Mouse (Mus musculus) myocyte (in vitro differentiated cells): ENCODE results near the gene Trappc3. TPM values are rescaled to one million over a fixed set of nuclear protein-coding genes. Genes with fewer than 3 reads are reported as not detected.
A peak's percentile ranks its signal among the peaks of the same experiment; 100 is the strongest.

Source experiments
- H3K27me3 ChIP-seq: one replicate; pipeline ENCODE4 v1.6.1; 2011; ENCODE audit not compliant: control insufficient read depth, insufficient read depth, insufficient read length
- H3K36me3 ChIP-seq: one replicate; pipeline ENCODE4 v1.6.1; 2011; ENCODE audit not compliant: control insufficient read depth, insufficient read depth
- H3K4me2 ChIP-seq: one replicate; pipeline ENCODE4 v1.6.1; 2011; ENCODE audit warnings: low read depth, control low read depth
- H3K4me3 ChIP-seq: one replicate; pipeline ENCODE4 v1.5.1; 2011; ENCODE audit warnings: mild to moderate bottlenecking, control low read depth, moderate library complexity
- H3K79me2 ChIP-seq: one replicate; pipeline ENCODE4 v1.6.1; 2011; ENCODE audit not compliant: control insufficient read depth, insufficient read depth
- H3ac ChIP-seq: one replicate; pipeline ENCODE4 v1.6.1; 2011; ENCODE audit not compliant: control insufficient read depth, insufficient read length
- CEBPB ChIP-seq: IDR thresholded peaks from 2 replicates; pipeline ENCODE4 v1.6.1; 2011; ENCODE audit warnings: mild to moderate bottlenecking, moderate library complexity; ENCODE audit not compliant: poor library complexity, insufficient read depth, severe bottlenecking
- E2F4 ChIP-seq: IDR thresholded peaks from one replicate; pipeline ENCODE4 v1.6.1; 2011; ENCODE audit warnings: mild to moderate bottlenecking, control low read depth, moderate library complexity; ENCODE audit not compliant: insufficient read depth
- MAX ChIP-seq: IDR thresholded peaks from one replicate; pipeline ENCODE4 v1.6.1; 2011; ENCODE audit warnings: low read depth, mild to moderate bottlenecking, control low read depth
- MYOD1 ChIP-seq, 3 experiments: IDR thresholded peaks; one replicate each; pipeline ENCODE4 v1.6.1; 2011; ENCODE audit warnings: control low read depth in 2 of 3, low read depth in 2 of 3, mild to moderate bottlenecking in 2 of 3, moderate library complexity in 1 of 3; ENCODE audit not compliant: insufficient read length in 2 of 3, control insufficient read depth in 1 of 3
- MYOG ChIP-seq, 3 experiments: IDR thresholded peaks; one replicate each; pipeline ENCODE4 v1.6.1; 2011; ENCODE audit warnings: control low read depth in 2 of 3, low read depth in 2 of 3, mild to moderate bottlenecking in 2 of 3; ENCODE audit not compliant: insufficient read length in 2 of 3, control insufficient read depth in 1 of 3, insufficient read depth in 1 of 3
- POLR2A ChIP-seq: IDR thresholded peaks from one replicate; pipeline ENCODE4 v1.6.1; 2011; ENCODE audit warnings: low read depth, mild to moderate bottlenecking, control low read depth, moderate library complexity; ENCODE audit not compliant: insufficient read length
- POLR2AphosphoS2 ChIP-seq: IDR thresholded peaks from one replicate; pipeline ENCODE4 v1.6.1; 2011; ENCODE audit warnings: low read depth, control low read depth; ENCODE audit not compliant: insufficient read length
- REST ChIP-seq: IDR thresholded peaks from one replicate; pipeline ENCODE4 v1.6.1; 2011; ENCODE audit warnings: mild to moderate bottlenecking, control low read depth, moderate library complexity; ENCODE audit not compliant: insufficient read depth, insufficient read length
- SRF ChIP-seq: IDR thresholded peaks from one replicate; pipeline ENCODE4 v1.6.1; 2011; ENCODE audit warnings: low read depth; ENCODE audit not compliant: control insufficient read depth, insufficient read length
- TCF12 ChIP-seq: IDR thresholded peaks from one replicate; pipeline ENCODE4 v1.6.1; 2011; ENCODE audit warnings: mild to moderate bottlenecking, control low read depth; ENCODE audit not compliant: poor library complexity, insufficient read depth, severe bottlenecking
- TCF3 ChIP-seq: IDR thresholded peaks from one replicate; pipeline ENCODE4 v1.6.1; 2011; ENCODE audit warnings: low read depth, control low read depth; ENCODE audit not compliant: insufficient read length
- USF1 ChIP-seq: IDR thresholded peaks from one replicate; pipeline ENCODE4 v1.6.1; 2011; ENCODE audit warnings: low read depth, mild to moderate bottlenecking, control low read depth, moderate library complexity
- polyA plus RNA-seq: library from polyadenylated mRNA; unstranded; fragments of >200 nt; fragmentation: generic; extraction: Trizol; gene quantifications from one replicate; pipeline ENCODE4 v1.2.1, GENCODE M21; 2012; ENCODE audit warnings: missing spikeins

The Trappc3 gene
- polyA plus RNA-seq, 1 experiment, result 84.1 TPM

- TF ChIP-seq SRF (no peak), USF1 (no peak), MAX (no peak), POLR2AphosphoS2 (peak; percentile 71), REST (no peak), TCF12 (peak; percentile 83), MYOD1 (IDR thresholded peaks at IDR 0.05; ENCODE audit: control insufficient read depth in 1 of 3, insufficient read length in 2 of 3, low read depth in 2 of 3) (peak; percentile 87 to 99 (median 96)), MYOG (IDR thresholded peaks at IDR 0.05; ENCODE audit: control insufficient read depth in 1 of 3, insufficient read depth in 1 of 3, insufficient read length in 2 of 3, low read depth in 2 of 3) (peak; percentile 96 to 100 (median 98)), TCF3 (peak; percentile 88), CEBPB (no peak), POLR2A (peak; percentile 66), E2F4 (no peak)
These were observed 1.5 kb upstream of the Trappc3 start for GRCm38 (mm10) chr4:126260520-126261201.

DNA sequence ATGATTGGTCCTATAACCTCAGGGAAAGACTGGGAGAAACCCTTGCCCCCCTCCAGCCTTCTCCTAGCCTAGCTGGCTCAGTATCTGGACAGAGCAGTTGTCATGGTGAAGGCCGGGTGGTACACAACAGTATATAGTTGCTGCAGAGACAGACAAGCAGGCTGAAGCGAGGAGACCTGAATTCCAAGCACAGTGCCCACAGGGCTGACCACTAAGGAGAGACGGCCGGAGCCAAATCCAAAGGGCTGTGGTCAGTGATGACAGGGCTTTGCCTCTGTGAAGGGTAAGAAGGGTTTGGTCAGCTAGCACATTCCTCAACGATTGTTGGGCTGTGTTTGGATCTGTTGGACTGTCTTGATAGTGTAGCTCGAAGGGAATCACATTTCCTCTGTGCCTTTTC lies 859 bp upstream of the Trappc3 start:
- TF ChIP-seq MAX, result no peak
- no peak for TF ChIP-seq POLR2A
- peak in 1 of 3 experiments; percentile 33 for TF ChIP-seq MYOD1 (IDR thresholded peaks at IDR 0.05; ENCODE audit: control insufficient read depth in 1 of 3, insufficient read length in 2 of 3, low read depth in 2 of 3)
- TF ChIP-seq POLR2AphosphoS2, result peak; percentile 43
- TF ChIP-seq SRF, result no peak
- no peak for TF ChIP-seq USF1
- TF ChIP-seq REST, result no peak
- TF ChIP-seq E2F4, result no peak
- peak; percentile 24 for TF ChIP-seq TCF3
- no peak for TF ChIP-seq TCF12
- no peak for TF ChIP-seq CEBPB
- peak in 1 of 3 experiments; percentile 69 for TF ChIP-seq MYOG (IDR thresholded peaks at IDR 0.05; ENCODE audit: control insufficient read depth in 1 of 3, insufficient read depth in 1 of 3, insufficient read length in 2 of 3, low read depth in 2 of 3)
- Histone ChIP-seq H3ac (no peak overlapping the region), H3K36me3 (no peaks in the 10 kb centered on the region), H3K4me2 (peak overlapping the region; percentile 99), H3K4me3 (peak overlapping the region; percentile 56), H3K79me2 (peaks cover 42% of the 10 kb centered on the region), H3K27me3 (no peaks in the 10 kb centered on the region)

More at GRCm38 (mm10) chr4:126260520-126261201, 1.5 kb upstream of the Trappc3 start:
- peak overlapping the region; percentile 56 for H3K4me3 ChIP-seq
- peak overlapping the region; percentile 99 for H3K4me2 ChIP-seq
- H3K79me2 ChIP-seq, result peaks cover 40% of the 10 kb centered on the region
- no peaks in the 10 kb centered on the region for H3K27me3 ChIP-seq
- no peaks in the 10 kb centered on the region for H3K36me3 ChIP-seq
- no peak overlapping the region for H3ac ChIP-seq

GRCm38 (mm10) chr4:126261675-126262074 lies 450 bp upstream of the Trappc3 start:
- peak overlapping the region; percentile 99 for H3K4me2 ChIP-seq

GRCm38 (mm10) chr4:126269292-126269691 lies 7.2 kb downstream of the Trappc3 start:
- Histone ChIP-seq H3K36me3 (no peaks in the 10 kb centered on the region), H3K79me2 (peaks cover 28% of the 10 kb centered on the region), H3K4me3 (no peak overlapping the region), H3K27me3 (no peaks in the 10 kb centered on the region), H3K4me2 (peak overlapping the region; percentile 37), H3ac (no peak overlapping the region)
- TF ChIP-seq MYOG (IDR thresholded peaks at IDR 0.05; ENCODE audit: control insufficient read depth in 1 of 3, insufficient read depth in 1 of 3, insufficient read length in 2 of 3, low read depth in 2 of 3), result peak in 1 of 3 experiments; percentile 23
- TF ChIP-seq POLR2A, result no peak
- TF ChIP-seq MYOD1 (IDR thresholded peaks at IDR 0.05; ENCODE audit: control insufficient read depth in 1 of 3, insufficient read length in 2 of 3, low read depth in 2 of 3), result peak; percentile 79 to 96 (median 90)
- TF ChIP-seq USF1, result no peak
- no peak for TF ChIP-seq MAX

More at GRCm38 (mm10) chr4:126261675-126262074, 450 bp upstream of the Trappc3 start:
- Histone ChIP-seq H3K36me3 (no peaks in the 10 kb centered on the region), H3ac (peak overlapping the region; percentile 52), H3K4me3 (peak overlapping the region; percentile 56), H3K79me2 (peaks cover 41% of the 10 kb centered on the region), H3K27me3 (no peaks in the 10 kb centered on the region)
- no peak for TF ChIP-seq SRF
- TF ChIP-seq REST, result no peak
- no peak for TF ChIP-seq POLR2AphosphoS2
- TF ChIP-seq TCF12, result no peak
- TF ChIP-seq MYOG (IDR thresholded peaks at IDR 0.05; ENCODE audit: control insufficient read depth in 1 of 3, insufficient read depth in 1 of 3, insufficient read length in 2 of 3, low read depth in 2 of 3), result no peak
- TF ChIP-seq MAX, result no peak
- no peak for TF ChIP-seq TCF3
- no peak for TF ChIP-seq E2F4
- TF ChIP-seq CEBPB, result no peak

DNA sequence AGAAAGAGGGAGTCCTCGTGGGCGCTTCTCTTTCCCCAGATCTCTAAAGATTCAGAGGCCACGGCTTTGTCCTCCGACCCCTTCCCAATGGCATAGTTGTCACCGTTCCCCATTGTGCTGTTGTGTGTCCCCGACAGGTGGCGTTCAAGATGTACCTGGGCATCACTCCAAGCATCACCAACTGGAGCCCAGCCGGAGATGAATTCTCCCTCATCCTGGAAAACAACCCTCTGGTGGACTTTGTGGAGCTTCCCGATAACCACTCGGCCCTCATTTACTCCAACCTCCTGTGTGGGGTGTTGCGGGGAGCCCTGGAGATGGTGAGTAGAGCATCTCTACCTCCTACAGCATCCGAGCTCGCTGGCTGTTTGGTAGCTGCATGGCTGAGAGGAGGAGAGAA lies 11.6 kb downstream of the Trappc3 start:
- H3K4me3 ChIP-seq, result no peak overlapping the region
- no peak overlapping the region for H3ac ChIP-seq
- peaks cover 5% of the 10 kb centered on the region for H3K79me2 ChIP-seq
- TF ChIP-seq POLR2A (no peak), MYOD1 (IDR thresholded peaks at IDR 0.05; ENCODE audit: control insufficient read depth in 1 of 3, insufficient read length in 2 of 3, low read depth in 2 of 3) (no peak), USF1 (no peak), REST (no peak), E2F4 (no peak), TCF3 (no peak), CEBPB (no peak), TCF12 (no peak), MAX (no peak), POLR2AphosphoS2 (no peak), MYOG (IDR thresholded peaks at IDR 0.05; ENCODE audit: control insufficient read depth in 1 of 3, insufficient read depth in 1 of 3, insufficient read length in 2 of 3, low read depth in 2 of 3) (no peak), SRF (no peak)
- H3K4me2 ChIP-seq, result no peak overlapping the region
- peaks cover 6% of the 10 kb centered on the region for H3K36me3 ChIP-seq
- H3K27me3 ChIP-seq, result no peaks in the 10 kb centered on the region
